Mouse (Mus musculus) midbrain, embryonic 10.5 days (tissue): ENCODE data around the gene Gmds. TPM values are rescaled to one million over a fixed set of nuclear protein-coding genes. Genes with fewer than 3 reads are reported as not detected.

Experiments used
- DNase-seq: peaks from one replicate; pipeline ENCODE4 v3.0.0-alpha.2; 2017; ENCODE audit warnings: low spot score
- H3K27ac ChIP-seq: fragments of 300-500 bp; sonication (generic); replicated peaks from 2 replicates; pipeline ENCODE4 v1.5.1; 2016; ENCODE audit warnings: mild to moderate bottlenecking
- H3K27me3 ChIP-seq: fragments of 300-500 bp; sonication (generic); 2 replicates; pipeline ENCODE4 v1.6.1; 2016; ENCODE audit warnings: low read depth, mild to moderate bottlenecking; ENCODE audit not compliant: poor library complexity, severe bottlenecking
- H3K36me3 ChIP-seq: fragments of 300-500 bp; sonication (generic); 2 replicates; pipeline ENCODE4 v1.6.1; 2016; ENCODE audit warnings: mild to moderate bottlenecking, moderate library complexity
- H3K4me1 ChIP-seq: fragments of 300-500 bp; sonication (generic); 2 replicates; pipeline ENCODE4 v1.6.1; 2016
- H3K4me3 ChIP-seq: fragments of 300-500 bp; sonication (generic); 2 replicates; pipeline ENCODE4 v1.5.1; 2016; ENCODE audit warnings: mild to moderate bottlenecking, moderate library complexity
- H3K9me3 ChIP-seq: fragments of 300-500 bp; sonication (generic); replicated peaks from 2 replicates; pipeline ENCODE4 v1.6.1; 2016; ENCODE audit warnings: mild to moderate bottlenecking
- WGBS: fragments of 180-500 bp; shearing (Covaris S2); methylation state at CpG from one replicate; pipeline ENCODE4 v1.1.7; 2016; 5-methylcytosine and 5-hydroxymethylcytosine counted together
- polyA plus RNA-seq: library from polyadenylated mRNA; unstranded; fragments of >200 nt; fragmentation: Nextera tagmentation; extraction: Ambion mirVana; gene quantifications from 2 replicates; pipeline ENCODE4 v1.2.1, GENCODE M21; 2016

Gene Gmds
- polyA plus RNA-seq: 29.9 and 31.0 TPM in 2 replicates

- Histone ChIP-seq H3K4me3 (peak within 1 kb of the TSS; percentile 84), H3K4me1 (peaks cover 15% of the 10 kb centered on the region), H3K9me3 (no peaks in the 10 kb centered on the region; the same call in 1 of the 2 replicates), H3K27me3 (peaks cover 7% of the 10 kb centered on the region), H3K27ac (peak within 1 kb of the TSS; percentile 86), H3K36me3 (peaks cover 3% of the 10 kb centered on the region; the same call in 1 of the 2 replicates)
- peak; percentile 92 for DNase-seq
- 4% methylated on average over 55 of the region's 55 CpGs for WGBS
These were observed at the start of gene Gmds for GRCm38 (mm10) chr13:32338513-32339365. Gene Gmds, minus strand, starts transcription at chr13:32338740.

- no peaks in the 10 kb centered on the region for H3K36me3 ChIP-seq
- H3K27ac ChIP-seq: no peak overlapping the region
- no peak for DNase-seq
- no peaks in the 10 kb centered on the region for H3K9me3 ChIP-seq
- no peaks in the 10 kb centered on the region for H3K4me1 ChIP-seq
- no peak overlapping the region for H3K4me3 ChIP-seq
- WGBS: 82% methylated on average over 4 of the region's 4 CpGs
- no peaks in the 10 kb centered on the region for H3K27me3 ChIP-seq
These were observed 47.0 kb upstream of the Gmds start for GRCm38 (mm10) chr13:32385421-32386092.

GRCm38 (mm10) chr13:32382227-32383010 is 43.9 kb upstream of the Gmds start:
- no peak overlapping the region for H3K4me3 ChIP-seq
- no peak for DNase-seq
- H3K4me1 ChIP-seq: no peaks in the 10 kb centered on the region
- no peak overlapping the region for H3K27ac ChIP-seq
- H3K9me3 ChIP-seq: no peaks in the 10 kb centered on the region
- 79% methylated on average over 6 of the region's 6 CpGs for WGBS
- no peaks in the 10 kb centered on the region for H3K27me3 ChIP-seq
- H3K36me3 ChIP-seq: no peaks in the 10 kb centered on the region

- Histone ChIP-seq H3K27ac (no peak overlapping the region), H3K4me3 (no peak overlapping the region), H3K27me3 (no peaks in the 10 kb centered on the region), H3K9me3 (0 out of 2 replicates have a peak, but pooled peaks cover 6% of the 10 kb centered on the region), H3K36me3 (no peaks in the 10 kb centered on the region), H3K4me1 (no peaks in the 10 kb centered on the region)
- whole genome bisulfite sequencing: 86% methylated on average over 1 of the region's 1 CpGs
- no peak for DNase-seq
These were observed 40.1 kb upstream of the Gmds start for GRCm38 (mm10) chr13:32378634-32379033.

- no peaks in the 10 kb centered on the region for H3K36me3 ChIP-seq
- no peak for DNase-seq
- 88% methylated on average over 2 of the region's 2 CpGs for WGBS
- H3K9me3 ChIP-seq: 0 out of 2 replicates have a peak, but pooled peaks cover 6% of the 10 kb centered on the region
- H3K27me3 ChIP-seq: no peaks in the 10 kb centered on the region
- H3K4me1 ChIP-seq: no peaks in the 10 kb centered on the region
- H3K27ac ChIP-seq: no peak overlapping the region
- no peak overlapping the region for H3K4me3 ChIP-seq
These were observed 34.0 kb upstream of the Gmds start for GRCm38 (mm10) chr13:32372531-32372883.

- no peaks in the 10 kb centered on the region for H3K4me1 ChIP-seq
- H3K27me3 ChIP-seq: no peaks in the 10 kb centered on the region
- 0 out of 2 replicates have a peak, but pooled peaks cover 6% of the 10 kb centered on the region for H3K9me3 ChIP-seq
- WGBS: 91% methylated on average over 4 of the region's 4 CpGs
- H3K4me3 ChIP-seq: no peak overlapping the region
- no peak for DNase-seq
- H3K36me3 ChIP-seq: no peaks in the 10 kb centered on the region
- no peak overlapping the region for H3K27ac ChIP-seq
These were observed 33.5 kb upstream of the Gmds start for GRCm38 (mm10) chr13:32371874-32372530.

- Histone ChIP-seq H3K4me1 (no peaks in the 10 kb centered on the region), H3K27ac (no peak overlapping the region), H3K4me3 (no peak overlapping the region), H3K9me3 (0 out of 2 replicates have a peak, but pooled peaks cover 2% of the 10 kb centered on the region), H3K36me3 (no peaks in the 10 kb centered on the region), H3K27me3 (no peaks in the 10 kb centered on the region)
- WGBS: 87% methylated on average over 7 of the region's 7 CpGs
- DNase-seq: no peak
These were observed 32.2 kb upstream of the Gmds start for GRCm38 (mm10) chr13:32370751-32371150.

GRCm38 (mm10) chr13:32370135-32370534 is 31.6 kb upstream of the Gmds start:
- Histone ChIP-seq H3K27ac (no peak overlapping the region), H3K4me1 (no peaks in the 10 kb centered on the region), H3K9me3 (no peaks in the 10 kb centered on the region), H3K36me3 (no peaks in the 10 kb centered on the region), H3K4me3 (no peak overlapping the region), H3K27me3 (no peaks in the 10 kb centered on the region)
- no peak for DNase-seq
- 94% methylated on average over 1 of the region's 1 CpGs for WGBS

- Histone ChIP-seq H3K27me3 (peaks cover 7% of the 10 kb centered on the region), H3K36me3 (no peaks in the 10 kb centered on the region), H3K27ac (peak overlapping the region; percentile 86), H3K9me3 (no peaks in the 10 kb centered on the region; the same call in 1 of the 2 replicates), H3K4me3 (peak overlapping the region; percentile 84), H3K4me1 (peaks cover 15% of the 10 kb centered on the region)
- no peak for DNase-seq
- WGBS: 5% methylated on average over 32 of the region's 32 CpGs
These were observed 616 bp downstream of the Gmds start for GRCm38 (mm10) chr13:32337735-32338512.

- Histone ChIP-seq H3K4me1 (peaks cover 5% of the 10 kb centered on the region), H3K27me3 (no peaks in the 10 kb centered on the region), H3K27ac (no peak overlapping the region), H3K36me3 (no peaks in the 10 kb centered on the region), H3K4me3 (no peak overlapping the region), H3K9me3 (no peaks in the 10 kb centered on the region)
- WGBS: 86% methylated on average over 4 of the region's 4 CpGs
- no peak for DNase-seq
These were observed 20.2 kb downstream of the Gmds start for GRCm38 (mm10) chr13:32318309-32318708.

- H3K4me3 ChIP-seq: no peak overlapping the region
- no peaks in the 10 kb centered on the region for H3K9me3 ChIP-seq
- no peaks in the 10 kb centered on the region for H3K27me3 ChIP-seq
- 85% methylated on average over 3 of the region's 3 CpGs for WGBS
- no peaks in the 10 kb centered on the region for H3K36me3 ChIP-seq
- no peak for DNase-seq
- H3K4me1 ChIP-seq: peaks cover 5% of the 10 kb centered on the region
- H3K27ac ChIP-seq: no peak overlapping the region
These were observed 21.2 kb downstream of the Gmds start for GRCm38 (mm10) chr13:32317354-32317753.
